Mouse (Mus musculus) layer of hippocampus, adult 9-10 months (tissue): ENCODE measurements around the gene Avil.
A peak's percentile ranks its signal among the peaks of the same experiment; 100 is the strongest.
"Not testable (repeated sequence)": the region's sequence is repeated elsewhere in the genome, so short reads cannot be mapped to it uniquely, and the experiment has no call there.

ENCODE experiments used
- DNase-seq: peaks from one replicate; pipeline ENCODE4 v3.0.0; 2022; ENCODE audit warnings: low spot score

The Avil gene

GRCm38 (mm10) chr10:127059968-127060916 lies 59.7 kb downstream of the Avil start, which contains the start of gene March9:
Gene March9 (minus strand): TSS chr10:127060184.
- no peak for DNase-seq

- no peak for DNase-seq
Observed at GRCm38 (mm10) chr10:127061085-127061484, 60.6 kb downstream of the Avil start.

GRCm38 (mm10) chr10:127061513-127061912 lies 61.0 kb downstream of the Avil start:
- no peak for DNase-seq

GRCm38 (mm10) chr10:127062101-127062500 lies 61.6 kb downstream of the Avil start:
- not testable (repeated sequence) for DNase-seq

- DNase-seq, result no peak
Observed at GRCm38 (mm10) chr10:127062503-127062902, 62.0 kb downstream of the Avil start.

- DNase-seq, result peak; percentile 94
Observed at GRCm38 (mm10) chr10:127063239-127063872, 62.8 kb downstream of the Avil start, which contains the start of gene Cdk4. Gene Cdk4 (plus strand): TSS chr10:127063534.

GRCm38 (mm10) chr10:127063913-127064870 lies 63.7 kb downstream of the Avil start:
- no peak for DNase-seq

- DNase-seq, result no peak
Observed at GRCm38 (mm10) chr10:127065981-127066380, 65.5 kb downstream of the Avil start.

- no peak for DNase-seq
Observed at GRCm38 (mm10) chr10:127066519-127067018, 66.1 kb downstream of the Avil start.

- DNase-seq, result no peak
Observed at GRCm38 (mm10) chr10:127068360-127069038, 68.0 kb downstream of the Avil start.

GRCm38 (mm10) chr10:127069281-127070189 lies 69.0 kb downstream of the Avil start:
- DNase-seq, result no peak
